Mouse (Mus musculus) liver, adult 2 months (tissue): ENCODE measurements around the gene Ear14.

Experiments
- CTCF ChIP-seq: fragments of 200-500 bp; IDR thresholded peaks from 2 replicates; pipeline ENCODE4 v1.5.1; 2011; ENCODE audit warnings: low read depth, low read length, control low read depth
- POLR2A ChIP-seq: fragments of 200-500 bp; IDR thresholded peaks from 2 replicates; pipeline ENCODE4 v1.6.1; 2011; ENCODE audit warnings: low read length, control low read depth; ENCODE audit not compliant: insufficient read depth; ENCODE audit errors: extremely low read depth

DNA sequence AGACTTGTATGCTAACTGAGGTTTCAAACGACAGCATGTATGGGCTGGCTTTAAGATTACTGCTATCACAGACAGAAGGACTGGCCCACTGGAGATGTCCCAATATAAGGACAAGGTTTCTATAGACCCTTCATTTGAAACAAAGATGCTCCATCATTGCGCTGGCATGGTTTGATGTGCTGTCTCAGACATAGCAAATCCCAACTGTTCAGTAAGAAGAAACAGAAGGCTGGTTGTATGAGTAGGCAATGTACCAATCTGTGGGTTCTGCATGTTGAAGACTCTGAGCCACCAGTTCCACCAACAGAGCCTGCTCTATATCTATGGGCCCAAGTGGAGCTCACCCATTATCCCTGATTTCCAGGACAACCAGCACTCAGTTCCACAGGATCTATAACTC is at the start of gene Ear14:
- no peak for TF ChIP-seq POLR2A
- TF ChIP-seq CTCF: no peak
